Mouse (Mus musculus) layer of hippocampus, adult 9-11 months (tissue): ENCODE data around the gene Gm7714.
"Not testable (repeated sequence)": the region's sequence is repeated elsewhere in the genome, so short reads cannot be mapped to it uniquely, and the experiment has no call there.

Experiments used
- DNase-seq: peaks from one replicate; pipeline ENCODE4 v3.0.0; 2022

Gene Gm7714

GRCm38 (mm10) chr5:88268619-88269018 lies at the start of gene Gm7714:
Gene Gm7714 (plus strand): TSS chr5:88268919.
- DNase-seq, result no peak

- DNase-seq, result peak; percentile 48
Measured at GRCm38 (mm10) chr5:88256475-88256874, 12.2 kb upstream of the Gm7714 start.

- not testable (repeated sequence) for DNase-seq
Measured at GRCm38 (mm10) chr5:88311307-88311706, 42.6 kb downstream of the Gm7714 start.

GRCm38 (mm10) chr5:88317012-88317411 lies 48.3 kb downstream of the Gm7714 start, which contains the start of gene Prol1:
Gene Prol1 (plus strand): TSS chr5:88317312.
- DNase-seq, result no peak
